Mouse (Mus musculus) forebrain, embryonic 10.5 days (tissue): ENCODE results near the gene Spp2. TPM values are rescaled to one million over a fixed set of nuclear protein-coding genes. Genes with fewer than 3 reads are reported as not detected.

ENCODE experiments used
- polyA plus RNA-seq: library from polyadenylated mRNA; unstranded; fragments of >200 nt; fragmentation: Nextera tagmentation; extraction: Ambion mirVana; gene quantifications from 2 replicates; pipeline ENCODE4 v1.2.1, GENCODE M21; 2016

The Spp2 gene
- polyA plus RNA-seq, 1 experiment from 2014 or later, result not detected

Other genes with a start within 250 kb of the Spp2 start
- not detected in 2 replicates for gene Ugt1a5, start 240.9 kb upstream of the Spp2 start, polyA plus RNA-seq
- 0.07 TPM in 1 of 2 replicates, not detected in the other for gene Ugt1a2, start 206.4 kb upstream of the Spp2 start, polyA plus RNA-seq
- 8.5 and 9.5 TPM in 2 replicates for gene Dnajb3, start 201.2 kb upstream of the Spp2 start, polyA plus RNA-seq
- gene Ugt1a1, start 195.0 kb upstream of the Spp2 start, polyA plus RNA-seq, result 0.07 TPM in 1 of 2 replicates, not detected in the other
- gene Mroh2a, start 180.0 kb upstream of the Spp2 start, polyA plus RNA-seq, result 1.3 and 1.4 TPM in 2 replicates
- gene Hjurp, start 129.3 kb upstream of the Spp2 start, polyA plus RNA-seq, result 223 and 224 TPM in 2 replicates
- gene Trpm8, start 129.3 kb upstream of the Spp2 start, polyA plus RNA-seq, result not detected in 2 replicates
- not detected in 2 replicates for gene Glrp1, start 103.1 kb downstream of the Spp2 start, polyA plus RNA-seq